Mouse (Mus musculus) olfactory bulb, adult 2 months (tissue): ENCODE data around the gene Rpain.

ENCODE experiments used
- CTCF ChIP-seq: fragments of 200-500 bp; IDR thresholded peaks from 2 replicates; pipeline ENCODE4 v1.5.1; 2012; ENCODE audit warnings: low read depth, mild to moderate bottlenecking, low read length, moderate library complexity; ENCODE audit not compliant: insufficient read depth
- POLR2A ChIP-seq: fragments of 200-500 bp; IDR thresholded peaks from 2 replicates; pipeline ENCODE4 v1.6.1; 2012; ENCODE audit warnings: mild to moderate bottlenecking, low read depth, low read length, moderate library complexity; ENCODE audit not compliant: insufficient read depth

GRCm38 (mm10) chr11:71017051-71017450, 47.0 kb downstream of the Rpain start:
- no peak for TF ChIP-seq POLR2A
- no peak for TF ChIP-seq CTCF
